Mouse (Mus musculus): ENCODE measurements around the gene Thap8. TPM values are rescaled to one million over a fixed set of nuclear protein-coding genes. Genes with fewer than 3 reads are reported as not detected.

Gene Thap8
- polyA plus RNA-seq, 1 experiment from 2014 or later: 0.22 TPM

DNA sequence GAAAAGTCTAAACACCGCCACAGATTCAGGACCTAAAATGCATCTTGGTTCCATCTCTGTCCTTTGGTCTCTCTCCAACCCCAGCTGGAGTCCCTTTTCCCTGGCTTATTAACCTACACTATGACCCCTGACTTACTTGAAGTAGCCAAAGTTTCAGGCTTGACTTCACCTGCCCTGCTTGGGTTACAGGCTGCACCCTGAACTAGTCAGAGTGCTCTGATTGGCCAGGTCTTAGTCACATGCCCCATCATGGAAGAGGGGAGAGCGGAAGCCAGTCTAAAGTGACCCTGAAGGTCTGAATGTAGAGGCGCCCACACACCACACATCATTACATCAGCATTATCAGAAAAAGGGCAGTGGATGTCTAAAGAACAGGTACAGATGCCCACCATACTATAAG is 38.2 kb downstream of the Thap8 start:
- no peak overlapping the region for H3K27ac ChIP-seq (replicated peaks; ENCODE audit: low read depth, low read length)
- DNase-seq (ENCODE audit: low spot score) (no peak), ATAC-seq (ENCODE audit: low read depth) (no peak)
- H3K4me2 ChIP-seq (ENCODE audit: low read depth, low read length): no peak overlapping the region
- peaks cover 13% of the 10 kb centered on the region for H3K4me1 ChIP-seq (ENCODE audit: control insufficient read depth, insufficient read depth, low read length)
- no peak overlapping the region for H3K9ac ChIP-seq (ENCODE audit: low read depth, low read length)
- WGBS: 87% methylated on average over 3 of the region's 3 CpGs
- H3K9me3 ChIP-seq (ENCODE audit: control insufficient read depth, low read length): no peaks in the 10 kb centered on the region
- 0 out of 2 replicates have a peak, but pooled peaks cover 5% of the 10 kb centered on the region for H3K36me3 ChIP-seq (ENCODE audit: control insufficient read depth, insufficient read depth, low read length)
- H3K4me3 ChIP-seq (ENCODE audit: low read depth, low read length): no peak overlapping the region
- no peaks in the 10 kb centered on the region for H3K27me3 ChIP-seq (replicated peaks; ENCODE audit: control insufficient read depth, insufficient read depth, low read length)

DNA sequence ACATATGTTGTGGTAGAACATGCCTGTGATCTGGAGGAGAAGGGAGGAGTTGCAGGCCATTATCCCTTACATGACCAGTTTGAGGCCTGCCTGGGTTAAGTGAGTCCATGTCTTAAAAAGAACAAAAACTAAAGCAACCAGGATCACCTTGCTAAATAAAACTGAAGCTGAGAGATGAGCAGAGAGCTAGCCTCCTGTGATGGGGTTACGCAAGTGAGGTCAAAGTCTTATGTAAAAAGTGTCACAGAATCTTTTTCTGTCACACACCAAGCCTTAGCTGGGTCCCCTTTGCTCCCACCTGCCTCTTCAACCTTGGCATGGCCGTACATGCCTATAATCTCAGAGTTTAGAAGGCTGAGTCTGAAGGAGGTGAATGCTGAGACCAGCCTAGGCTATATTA is 41.1 kb downstream of the Thap8 start:
- H3K4me1 ChIP-seq (ENCODE audit: control insufficient read depth, insufficient read depth, low read length): peaks cover 8% of the 10 kb centered on the region; the same call in 1 of the 2 replicates
- H3K9ac ChIP-seq (ENCODE audit: low read depth, low read length): no peak overlapping the region
- DNase-seq (ENCODE audit: low spot score) (no peak), ATAC-seq (ENCODE audit: low read depth) (no peak)
- H3K4me3 ChIP-seq (ENCODE audit: low read depth, low read length): peak overlapping the region; percentile 89
- H3K36me3 ChIP-seq (ENCODE audit: control insufficient read depth, insufficient read depth, low read length): 0 out of 2 replicates have a peak, but pooled peaks cover 5% of the 10 kb centered on the region
- H3K9me3 ChIP-seq (ENCODE audit: control insufficient read depth, low read length): no peaks in the 10 kb centered on the region
- peak overlapping the region; percentile 82 for H3K4me2 ChIP-seq (ENCODE audit: low read depth, low read length)
- H3K27ac ChIP-seq (replicated peaks; ENCODE audit: low read depth, low read length): no peak overlapping the region
- WGBS: 79% methylated on average over 2 of the region's 2 CpGs
- no peaks in the 10 kb centered on the region for H3K27me3 ChIP-seq (replicated peaks; ENCODE audit: control insufficient read depth, insufficient read depth, low read length)

DNA sequence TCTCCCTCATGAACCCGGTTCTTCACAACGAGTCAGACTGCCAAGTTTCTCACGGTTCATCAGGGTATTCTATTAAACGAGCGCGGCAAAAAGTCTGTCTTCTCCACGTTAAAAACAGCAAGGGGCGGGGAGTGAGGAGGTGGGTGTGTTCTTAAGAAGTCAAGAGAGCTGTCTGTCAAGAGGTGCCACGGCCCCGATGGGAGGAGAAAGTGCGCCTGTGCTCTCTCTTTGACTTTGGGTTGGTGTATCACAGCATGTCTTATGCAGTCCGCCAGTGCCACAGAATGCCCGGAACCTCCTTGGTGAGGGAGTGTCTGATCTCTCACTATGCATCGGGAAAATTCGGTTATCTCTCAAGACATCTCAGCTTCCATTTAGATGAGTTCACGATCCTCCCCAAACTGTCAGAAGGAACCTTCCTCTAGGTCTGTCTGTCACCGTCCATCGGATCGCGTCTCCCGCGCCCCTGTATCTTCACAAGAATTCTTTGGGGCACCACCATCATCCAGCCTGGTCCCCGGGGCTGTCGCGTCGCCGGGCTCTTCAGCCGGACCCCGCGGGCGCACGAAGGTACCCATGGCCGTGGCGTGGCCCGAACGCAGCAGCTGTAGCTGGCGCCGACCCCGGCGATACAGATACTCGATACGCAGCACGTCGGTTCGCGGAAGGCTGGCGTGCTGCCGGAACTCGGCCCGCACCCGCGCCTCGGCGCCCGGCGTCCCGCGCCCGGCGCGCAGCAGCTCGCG is 41.8 kb downstream of the Thap8 start, which contains the start of gene E130208F15Rik:
TSS of gene E130208F15Rik (plus strand) at position 202 of the 746 bp plus-strand sequence.
- under 1% methylated on average over 44 of the region's 63 CpGs for WGBS
- H3K4me1 ChIP-seq (ENCODE audit: control insufficient read depth, insufficient read depth, low read length): peaks cover 8% of the 10 kb centered on the region; the same call in 1 of the 2 replicates
- H3K9ac ChIP-seq (ENCODE audit: low read depth, low read length): peak within 1 kb of the TSS; percentile 89
- H3K4me2 ChIP-seq (ENCODE audit: low read depth, low read length): peak within 1 kb of the TSS; percentile 82
- H3K4me3 ChIP-seq (ENCODE audit: low read depth, low read length): peak within 1 kb of the TSS; percentile 89
- no peaks in the 10 kb centered on the region for H3K27me3 ChIP-seq (replicated peaks; ENCODE audit: control insufficient read depth, insufficient read depth, low read length)
- peak within 1 kb of the TSS; percentile 89 for H3K27ac ChIP-seq (replicated peaks; ENCODE audit: low read depth, low read length)
- peak; percentile 93 for DNase-seq (ENCODE audit: low spot score)
- ATAC-seq (ENCODE audit: low read depth): peak; percentile 67
- H3K36me3 ChIP-seq (ENCODE audit: control insufficient read depth, insufficient read depth, low read length): 0 out of 2 replicates have a peak, but pooled peaks cover 5% of the 10 kb centered on the region
- H3K9me3 ChIP-seq (ENCODE audit: control insufficient read depth, low read length): no peaks in the 10 kb centered on the region

- Histone ChIP-seq H3K4me2 (ENCODE audit: low read depth, low read length) (peak overlapping the region; percentile 82), H3K9me3 (ENCODE audit: control insufficient read depth, low read length) (no peaks in the 10 kb centered on the region), H3K27me3 (replicated peaks; ENCODE audit: control insufficient read depth, insufficient read depth, low read length) (no peaks in the 10 kb centered on the region), H3K36me3 (ENCODE audit: control insufficient read depth, insufficient read depth, low read length) (0 out of 2 replicates have a peak, but pooled peaks cover 3% of the 10 kb centered on the region), H3K27ac (replicated peaks; ENCODE audit: low read depth, low read length) (peak overlapping the region; percentile 89), H3K4me1 (ENCODE audit: control insufficient read depth, insufficient read depth, low read length) (peaks cover 8% of the 10 kb centered on the region; the same call in 1 of the 2 replicates), H3K4me3 (ENCODE audit: low read depth, low read length) (peak overlapping the region; percentile 89), H3K9ac (ENCODE audit: low read depth, low read length) (peak overlapping the region; percentile 89)
- WGBS: under 1% methylated on average over 19 of the region's 20 CpGs
- DNase-seq (ENCODE audit: low spot score) (peak; percentile 99), ATAC-seq (ENCODE audit: low read depth) (peak; percentile 99)
Observed at GRCm38 (mm10) chr7:30322285-30322667, 42.4 kb downstream of the Thap8 start.

DNA sequence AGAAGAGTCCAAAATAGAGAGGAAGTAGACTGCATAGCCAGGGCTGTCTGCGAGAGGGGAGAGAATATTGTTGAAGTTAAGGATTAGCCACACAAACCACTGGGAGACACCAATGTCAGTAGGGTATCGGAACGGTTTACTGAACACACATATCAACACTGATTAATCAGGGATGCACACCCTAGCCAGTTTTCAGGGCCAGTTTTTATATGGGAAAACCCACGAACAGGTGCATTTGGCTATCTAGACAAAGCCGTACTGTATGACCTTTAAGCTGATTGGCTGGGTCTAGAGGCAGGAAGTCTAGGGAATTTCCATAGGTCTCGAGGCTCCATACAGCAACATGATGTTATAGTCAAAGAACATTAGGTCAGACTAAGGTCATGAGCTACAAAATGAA is 43.0 kb downstream of the Thap8 start:
- Histone ChIP-seq H3K27me3 (replicated peaks; ENCODE audit: control insufficient read depth, insufficient read depth, low read length) (no peaks in the 10 kb centered on the region), H3K9ac (ENCODE audit: low read depth, low read length) (peak overlapping the region; percentile 55), H3K4me3 (ENCODE audit: low read depth, low read length) (peak overlapping the region; percentile 89), H3K4me2 (ENCODE audit: low read depth, low read length) (peak overlapping the region; percentile 82), H3K4me1 (ENCODE audit: control insufficient read depth, insufficient read depth, low read length) (peaks cover 8% of the 10 kb centered on the region; the same call in 1 of the 2 replicates), H3K36me3 (ENCODE audit: control insufficient read depth, insufficient read depth, low read length) (no peaks in the 10 kb centered on the region), H3K27ac (replicated peaks; ENCODE audit: low read depth, low read length) (peak overlapping the region; percentile 89), H3K9me3 (ENCODE audit: control insufficient read depth, low read length) (no peaks in the 10 kb centered on the region)
- ATAC-seq (ENCODE audit: low read depth) (no peak), DNase-seq (ENCODE audit: low spot score) (no peak)
- WGBS: 36% methylated on average over 6 of the region's 6 CpGs

DNA sequence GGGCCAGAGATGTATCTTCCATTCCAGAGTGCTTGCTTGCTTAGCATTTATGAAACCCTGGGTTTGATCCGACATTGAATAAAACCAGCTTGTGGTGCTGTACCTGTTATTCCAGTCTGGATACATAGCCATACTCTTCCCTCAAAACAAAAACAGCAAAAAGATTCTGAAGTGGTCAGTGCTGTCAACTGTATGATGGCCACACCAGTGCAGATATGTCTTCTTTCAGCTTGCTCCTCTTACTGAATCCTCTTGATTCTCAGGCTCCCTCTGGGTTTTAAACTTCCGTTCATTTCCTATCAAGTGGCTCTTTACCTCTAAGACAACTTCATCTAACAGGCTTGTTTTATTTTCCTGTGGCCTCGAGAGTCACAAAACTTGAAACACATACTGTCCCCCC is 43.9 kb downstream of the Thap8 start, which contains the start of gene Sdhaf1:
TSS of gene Sdhaf1 (minus strand) at position 101 of the 400 bp plus-strand sequence.
- Histone ChIP-seq H3K27me3 (replicated peaks; ENCODE audit: control insufficient read depth, insufficient read depth, low read length) (no peaks in the 10 kb centered on the region), H3K4me1 (ENCODE audit: control insufficient read depth, insufficient read depth, low read length) (peaks cover 8% of the 10 kb centered on the region; the same call in 1 of the 2 replicates), H3K36me3 (ENCODE audit: control insufficient read depth, insufficient read depth, low read length) (no peaks in the 10 kb centered on the region), H3K27ac (replicated peaks; ENCODE audit: low read depth, low read length) (peak within 1 kb of the TSS; percentile 89), H3K4me3 (ENCODE audit: low read depth, low read length) (peak within 1 kb of the TSS; percentile 89), H3K9ac (ENCODE audit: low read depth, low read length) (peak within 1 kb of the TSS; percentile 55), H3K4me2 (ENCODE audit: low read depth, low read length) (peak within 1 kb of the TSS; percentile 82), H3K9me3 (ENCODE audit: control insufficient read depth, low read length) (no peaks in the 10 kb centered on the region)
- 79% methylated on average over 3 of the region's 3 CpGs for WGBS
- DNase-seq (ENCODE audit: low spot score): no peak
- no peak for ATAC-seq (ENCODE audit: low read depth)

DNA sequence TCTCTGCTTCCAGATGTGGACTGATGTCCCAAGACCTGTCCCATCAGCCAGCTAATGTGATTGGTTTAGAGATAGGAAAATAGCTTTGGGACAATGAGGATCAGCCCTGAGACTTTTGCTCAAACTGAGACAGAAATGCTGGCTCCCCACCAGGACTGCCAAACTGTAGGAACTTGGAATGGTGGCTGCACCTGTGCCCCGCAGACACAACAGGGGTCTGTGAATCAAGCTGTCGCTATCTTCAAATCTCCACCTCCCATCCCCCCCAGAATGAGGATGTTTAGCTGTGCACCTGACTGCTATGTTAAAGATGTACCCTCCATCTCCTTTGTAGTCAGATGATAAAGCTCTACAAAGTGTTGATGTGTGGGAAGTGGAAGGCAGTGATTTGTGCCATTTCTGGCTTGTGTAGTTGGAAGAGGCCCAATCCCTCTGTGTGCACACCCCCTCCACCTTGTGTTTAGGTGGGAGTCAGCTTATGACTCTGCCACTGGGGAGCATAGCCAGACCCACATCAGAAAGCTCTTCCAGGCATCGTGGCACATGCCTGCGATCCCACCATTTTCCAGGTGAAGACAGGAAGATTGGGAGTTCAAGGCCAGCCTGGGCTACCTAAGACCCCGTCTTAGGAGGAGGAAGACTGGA is 44.5 kb downstream of the Thap8 start:
- no peak overlapping the region for H3K4me3 ChIP-seq (ENCODE audit: low read depth, low read length)
- H3K36me3 ChIP-seq (ENCODE audit: control insufficient read depth, insufficient read depth, low read length): no peaks in the 10 kb centered on the region
- H3K9me3 ChIP-seq (ENCODE audit: control insufficient read depth, low read length): no peaks in the 10 kb centered on the region
- H3K27ac ChIP-seq (replicated peaks; ENCODE audit: low read depth, low read length): no peak overlapping the region
- H3K4me1 ChIP-seq (ENCODE audit: control insufficient read depth, insufficient read depth, low read length): peaks cover 8% of the 10 kb centered on the region; the same call in 1 of the 2 replicates
- ATAC-seq (ENCODE audit: low read depth): no peak
- H3K4me2 ChIP-seq (ENCODE audit: low read depth, low read length): no peak overlapping the region
- H3K9ac ChIP-seq (ENCODE audit: low read depth, low read length): no peak overlapping the region
- WGBS: 86% methylated on average over 5 of the region's 5 CpGs
- DNase-seq (ENCODE audit: low spot score): no peak
- H3K27me3 ChIP-seq (replicated peaks; ENCODE audit: control insufficient read depth, insufficient read depth, low read length): no peaks in the 10 kb centered on the region

DNA sequence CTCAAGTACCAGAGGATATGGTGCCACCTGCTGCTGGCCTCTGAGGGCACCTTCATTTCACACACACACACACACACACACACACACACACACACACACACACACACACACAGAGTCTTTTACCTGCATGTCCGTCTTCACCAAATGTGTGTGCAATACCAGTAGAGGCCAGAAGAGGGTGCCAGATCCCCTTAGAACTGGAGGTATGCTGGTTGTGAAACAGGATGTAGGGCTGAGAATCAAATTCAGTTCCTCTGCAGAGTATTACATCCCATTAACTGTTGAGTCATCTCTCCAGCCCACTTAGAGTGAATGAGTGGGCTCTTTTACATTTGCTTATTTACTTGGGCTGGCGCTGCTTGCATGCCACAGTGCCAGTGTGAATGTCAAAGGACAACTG is 45.5 kb downstream of the Thap8 start:
- Histone ChIP-seq H3K4me2 (ENCODE audit: low read depth, low read length) (no peak overlapping the region), H3K27ac (replicated peaks; ENCODE audit: low read depth, low read length) (no peak overlapping the region), H3K4me3 (ENCODE audit: low read depth, low read length) (no peak overlapping the region), H3K36me3 (ENCODE audit: control insufficient read depth, insufficient read depth, low read length) (no peaks in the 10 kb centered on the region), H3K4me1 (ENCODE audit: control insufficient read depth, insufficient read depth, low read length) (peaks cover 8% of the 10 kb centered on the region; the same call in 1 of the 2 replicates), H3K9me3 (ENCODE audit: control insufficient read depth, low read length) (no peaks in the 10 kb centered on the region), H3K27me3 (replicated peaks; ENCODE audit: control insufficient read depth, insufficient read depth, low read length) (no peaks in the 10 kb centered on the region), H3K9ac (ENCODE audit: low read depth, low read length) (no peak overlapping the region)
- ATAC-seq (ENCODE audit: low read depth): no peak
- WGBS: 43% methylated on average over 2 of the region's 2 CpGs
- DNase-seq (ENCODE audit: low spot score): no peak

Measured in embryonic facial prominence, embryonic 14.5 days (tissue).